Mouse (Mus musculus) thymus, postnatal 14 days (tissue): Measurements from ENCODE around the gene Cercam.
"Not testable (repeated sequence)": the region's sequence is repeated elsewhere in the genome, so short reads cannot be mapped to it uniquely, and the experiment has no call there.

ENCODE experiments used
- DNase-seq: peaks from one replicate; pipeline ENCODE4 v3.0.0; 2021

Cercam gene

GRCm38 (mm10) chr2:29902194-29902593, 33.2 kb downstream of the Cercam start:
- DNase-seq, result no peak

- DNase-seq, result not testable (repeated sequence)
These were observed 39.2 kb downstream of the Cercam start for GRCm38 (mm10) chr2:29908171-29908570.

- peak; percentile 28 for DNase-seq
These were observed 41.1 kb downstream of the Cercam start for GRCm38 (mm10) chr2:29910042-29910441.

GRCm38 (mm10) chr2:29917621-29918020, 48.7 kb downstream of the Cercam start:
- DNase-seq, result no peak

GRCm38 (mm10) chr2:29922011-29922410, 53.0 kb downstream of the Cercam start:
- no peak for DNase-seq

- no peak for DNase-seq
These were observed 57.6 kb downstream of the Cercam start for GRCm38 (mm10) chr2:29926542-29926941.

GRCm38 (mm10) chr2:29930506-29930905, 61.5 kb downstream of the Cercam start:
- no peak for DNase-seq

- DNase-seq, result no peak
These were observed 62.2 kb downstream of the Cercam start for GRCm38 (mm10) chr2:29931194-29931593.
